Mouse (Mus musculus) kidney, embryonic 16.5 days (tissue): ENCODE results near the gene Olfr1220. TPM values are rescaled to one million over a fixed set of nuclear protein-coding genes. Genes with fewer than 3 reads are reported as not detected.

ENCODE experiments used
- ATAC-seq: fragments of 200-750 bp; cut with Nextera tagmentation; 2 replicates; pipeline ENCODE4 v1.8.0; 2017; ENCODE audit warnings: moderate TSS enrichment; ENCODE audit not compliant: low FRiP score, low TSS enrichment
- H3K27ac ChIP-seq: fragments of 300-500 bp; sonication (generic); 2 replicates; pipeline ENCODE4 v1.5.1; 2014; ENCODE audit warnings: low read length
- H3K27me3 ChIP-seq: fragments of 300-500 bp; sonication (generic); 2 replicates; pipeline ENCODE4 v1.6.1; 2014; ENCODE audit warnings: low read length, control low read depth, mixed read lengths; ENCODE audit not compliant: insufficient read depth
- H3K36me3 ChIP-seq: fragments of 300-500 bp; sonication (generic); 2 replicates; pipeline ENCODE4 v1.6.1; 2014; ENCODE audit warnings: low read length, control low read depth, mixed read lengths; ENCODE audit not compliant: insufficient read depth
- H3K4me1 ChIP-seq: fragments of 300-500 bp; sonication (generic); 2 replicates; pipeline ENCODE4 v1.6.1; 2014; ENCODE audit warnings: low read length, control low read depth, mixed read lengths; ENCODE audit not compliant: insufficient read depth
- H3K4me2 ChIP-seq: fragments of 300-500 bp; sonication (generic); replicated peaks from 2 replicates; pipeline ENCODE4 v1.6.1; 2014; ENCODE audit warnings: low read depth, low read length
- H3K4me3 ChIP-seq: fragments of 300-500 bp; sonication (generic); 2 replicates; pipeline ENCODE4 v1.5.1; 2014; ENCODE audit warnings: mild to moderate bottlenecking, low read length
- H3K9ac ChIP-seq: fragments of 300-500 bp; sonication (generic); replicated peaks from 2 replicates; pipeline ENCODE4 v1.6.1; 2014; ENCODE audit warnings: low read length
- H3K9me3 ChIP-seq: fragments of 300-500 bp; sonication (generic); 2 replicates; pipeline ENCODE4 v1.6.1; 2016; ENCODE audit warnings: low read length, control low read depth
- WGBS: fragments of 180-500 bp; shearing (Covaris S2); extraction: QIAGEN DNeasy Blood & Tissue Kit; methylation state at CpG from one replicate; pipeline ENCODE4 v1.1.7; 2014; 5-methylcytosine and 5-hydroxymethylcytosine counted together
- polyA plus RNA-seq: library from polyadenylated mRNA; unstranded; fragments of >200 nt; fragmentation: Nextera tagmentation; extraction: Ambion mirVana; gene quantifications from 2 replicates; pipeline ENCODE4 v1.2.1, GENCODE M21; 2015

The Olfr1220 gene
- polyA plus RNA-seq = not detected in 2 replicates

- no peak within 1 kb of the TSS for H3K4me2 ChIP-seq
- H3K4me3 ChIP-seq = no peak within 1 kb of the TSS
- H3K4me1 ChIP-seq = no peaks in the 10 kb centered on the region
- H3K27me3 ChIP-seq = no peaks in the 10 kb centered on the region
- H3K9me3 ChIP-seq = no peaks in the 10 kb centered on the region
- H3K36me3 ChIP-seq = no peaks in the 10 kb centered on the region
- no peak within 1 kb of the TSS for H3K9ac ChIP-seq
- WGBS = 72% methylated on average over 3 of the region's 3 CpGs
- H3K27ac ChIP-seq = no peak within 1 kb of the TSS
- no peak for ATAC-seq
These were observed at the start of gene Olfr1220 for GRCm38 (mm10) chr2:89106735-89107134. Olfr1220 (minus strand) TSS chr2:89106835.

- 59% methylated on average over 1 of the region's 1 CpGs for WGBS
- Histone ChIP-seq H3K4me1 (no peaks in the 10 kb centered on the region), H3K4me3 (no peak within 1 kb of the TSS), H3K36me3 (no peaks in the 10 kb centered on the region), H3K27ac (no peak within 1 kb of the TSS), H3K27me3 (no peaks in the 10 kb centered on the region), H3K9me3 (no peaks in the 10 kb centered on the region), H3K9ac (no peak within 1 kb of the TSS), H3K4me2 (no peak within 1 kb of the TSS)
- ATAC-seq = no peak
These were observed 44.8 kb upstream of the Olfr1220 start, which contains the start of gene Olfr1223 for GRCm38 (mm10) chr2:89151460-89151859. Olfr1223 (minus strand) TSS chr2:89151560.

GRCm38 (mm10) chr2:89132954-89133353 is 26.3 kb upstream of the Olfr1220 start, which contains the start of gene Olfr1222:
Olfr1222 (minus strand) TSS chr2:89133054.
- no peaks in the 10 kb centered on the region for H3K4me1 ChIP-seq
- ATAC-seq = no peak
- WGBS = 65% methylated on average over 3 of the region's 3 CpGs

GRCm38 (mm10) chr2:89117183-89117582 is 10.5 kb upstream of the Olfr1220 start, which contains the start of gene Olfr1221:
Olfr1221 (minus strand) TSS chr2:89117283.
- no peak for ATAC-seq
- Histone ChIP-seq H3K4me3 (no peak within 1 kb of the TSS), H3K9me3 (no peaks in the 10 kb centered on the region), H3K9ac (no peak within 1 kb of the TSS), H3K27ac (no peak within 1 kb of the TSS), H3K27me3 (no peaks in the 10 kb centered on the region), H3K36me3 (no peaks in the 10 kb centered on the region), H3K4me2 (no peak within 1 kb of the TSS), H3K4me1 (no peaks in the 10 kb centered on the region)
- WGBS = 87% methylated on average over 2 of the region's 2 CpGs

More at GRCm38 (mm10) chr2:89132954-89133353, 26.3 kb upstream of the Olfr1220 start, which contains the start of gene Olfr1222:
- H3K9me3 ChIP-seq = no peaks in the 10 kb centered on the region
- H3K36me3 ChIP-seq = no peaks in the 10 kb centered on the region
- no peaks in the 10 kb centered on the region for H3K27me3 ChIP-seq
- no peak within 1 kb of the TSS for H3K4me3 ChIP-seq
- no peak within 1 kb of the TSS for H3K27ac ChIP-seq
- no peak within 1 kb of the TSS for H3K9ac ChIP-seq
- no peak within 1 kb of the TSS for H3K4me2 ChIP-seq

GRCm38 (mm10) chr2:89105651-89106050 is 984 bp downstream of the Olfr1220 start:
- Histone ChIP-seq H3K27ac (no peak overlapping the region), H3K27me3 (no peaks in the 10 kb centered on the region), H3K9me3 (no peaks in the 10 kb centered on the region), H3K9ac (no peak overlapping the region), H3K36me3 (no peaks in the 10 kb centered on the region), H3K4me3 (no peak overlapping the region), H3K4me1 (no peaks in the 10 kb centered on the region), H3K4me2 (no peak overlapping the region)
- no peak for ATAC-seq

- H3K27ac ChIP-seq = no peak overlapping the region
- no peak overlapping the region for H3K9ac ChIP-seq
- H3K4me2 ChIP-seq = no peak overlapping the region
- H3K4me3 ChIP-seq = no peak overlapping the region
- no peaks in the 10 kb centered on the region for H3K4me1 ChIP-seq
- no peaks in the 10 kb centered on the region for H3K27me3 ChIP-seq
- ATAC-seq = no peak
- no peaks in the 10 kb centered on the region for H3K36me3 ChIP-seq
- WGBS = 95% methylated on average over 1 of the region's 1 CpGs
- no peaks in the 10 kb centered on the region for H3K9me3 ChIP-seq
These were observed 12.8 kb downstream of the Olfr1220 start for GRCm38 (mm10) chr2:89093848-89094247.

- no peak within 1 kb of the TSS for H3K9ac ChIP-seq
- no peaks in the 10 kb centered on the region for H3K9me3 ChIP-seq
- H3K27me3 ChIP-seq = no peaks in the 10 kb centered on the region
- H3K4me3 ChIP-seq = no peak within 1 kb of the TSS
- 76% methylated on average over 1 of the region's 1 CpGs for WGBS
- H3K27ac ChIP-seq = no peak within 1 kb of the TSS
- H3K4me1 ChIP-seq = no peaks in the 10 kb centered on the region
- H3K36me3 ChIP-seq = no peaks in the 10 kb centered on the region
- no peak for ATAC-seq
- no peak within 1 kb of the TSS for H3K4me2 ChIP-seq
These were observed 23.2 kb downstream of the Olfr1220 start, which contains the start of gene Olfr1219 for GRCm38 (mm10) chr2:89083413-89083812. Olfr1219 (minus strand) TSS chr2:89083513.

- ATAC-seq = no peak
- no peaks in the 10 kb centered on the region for H3K4me1 ChIP-seq
- no peaks in the 10 kb centered on the region for H3K9me3 ChIP-seq
- H3K27me3 ChIP-seq = no peaks in the 10 kb centered on the region
- H3K4me2 ChIP-seq = no peak overlapping the region
- H3K4me3 ChIP-seq = no peak overlapping the region
- no peak overlapping the region for H3K27ac ChIP-seq
- H3K36me3 ChIP-seq = no peaks in the 10 kb centered on the region
- H3K9ac ChIP-seq = no peak overlapping the region
These were observed 25.1 kb downstream of the Olfr1220 start for GRCm38 (mm10) chr2:89081487-89081886.

GRCm38 (mm10) chr2:89061087-89061486 is 45.5 kb downstream of the Olfr1220 start, which contains the start of gene Olfr1218:
Olfr1218 (minus strand) TSS chr2:89061187.
- H3K4me3 ChIP-seq = no peak within 1 kb of the TSS
- no peak within 1 kb of the TSS for H3K9ac ChIP-seq
- no peak within 1 kb of the TSS for H3K27ac ChIP-seq
- H3K4me2 ChIP-seq = no peak within 1 kb of the TSS
- no peaks in the 10 kb centered on the region for H3K9me3 ChIP-seq
- H3K27me3 ChIP-seq = no peaks in the 10 kb centered on the region
- no peaks in the 10 kb centered on the region for H3K4me1 ChIP-seq
- ATAC-seq = no peak
- H3K36me3 ChIP-seq = no peaks in the 10 kb centered on the region
